Mouse (Mus musculus): ENCODE data around the gene Dmrt3.

The Dmrt3 gene

GRCm38 (mm10) chr19:25622291-25623251 lies 12.5 kb downstream of the Dmrt3 start:
- in situ Hi-C loops (cut with MseI, MboI), result loop anchor here (5.0 to 10.0 kb wide), 2 partner anchors 75 to 148 kb away; no protein-coding TSS in a partner anchor

- in situ Hi-C loops (cut with MseI, MboI), result loop anchor here (5.0 to 10.0 kb wide), 2 partner anchors 81 to 154 kb away; no protein-coding TSS in a partner anchor
Measured at GRCm38 (mm10) chr19:25628490-25628889, 18.4 kb downstream of the Dmrt3 start.

- in situ Hi-C loops (cut with MseI, MboI), result no loop called here
Measured at GRCm38 (mm10) chr19:25635119-25635518, 25.0 kb downstream of the Dmrt3 start.

GRCm38 (mm10) chr19:25635622-25636244 lies 25.6 kb downstream of the Dmrt3 start:
- in situ Hi-C loops (cut with MseI, MboI), result no loop called here

- in situ Hi-C loops (cut with MseI, MboI), result no loop called here
Measured at GRCm38 (mm10) chr19:25638766-25639361, 28.8 kb downstream of the Dmrt3 start.

GRCm38 (mm10) chr19:25641786-25642185 lies 31.7 kb downstream of the Dmrt3 start:
- in situ Hi-C loops (cut with MseI, MboI), result no loop called here

GRCm38 (mm10) chr19:25647136-25647535 lies 37.0 kb downstream of the Dmrt3 start:
- in situ Hi-C loops (cut with MseI, MboI), result no loop called here

GRCm38 (mm10) chr19:25648701-25649100 lies 38.6 kb downstream of the Dmrt3 start:
- in situ Hi-C loops (cut with MseI, MboI), result no loop called here

- in situ Hi-C loops (cut with MseI, MboI), result no loop called here
Measured at GRCm38 (mm10) chr19:25650474-25650873, 40.4 kb downstream of the Dmrt3 start.

GRCm38 (mm10) chr19:25652560-25652959 lies 42.5 kb downstream of the Dmrt3 start:
- in situ Hi-C loops (cut with MseI, MboI), result no loop called here

GRCm38 (mm10) chr19:25654034-25654749 lies 44.1 kb downstream of the Dmrt3 start:
- in situ Hi-C loops (cut with MseI, MboI), result no loop called here

GRCm38 (mm10) chr19:25665486-25666339 lies 55.6 kb downstream of the Dmrt3 start:
- in situ Hi-C loops (cut with MseI, MboI), result no loop called here

GRCm38 (mm10) chr19:25667836-25668235 lies 57.7 kb downstream of the Dmrt3 start:
- in situ Hi-C loops (cut with MseI, MboI), result no loop called here

- in situ Hi-C loops (cut with MseI, MboI), result no loop called here
Measured at GRCm38 (mm10) chr19:25669593-25670248, 59.6 kb downstream of the Dmrt3 start.

GRCm38 (mm10) chr19:25670571-25671285 lies 60.6 kb downstream of the Dmrt3 start:
- in situ Hi-C loops (cut with MseI, MboI), result no loop called here

- in situ Hi-C loops (cut with MseI, MboI), result no loop called here
Measured at GRCm38 (mm10) chr19:25671681-25672080, 61.6 kb downstream of the Dmrt3 start.

- in situ Hi-C loops (cut with MseI, MboI), result no loop called here
Measured at GRCm38 (mm10) chr19:25672101-25672950, 62.2 kb downstream of the Dmrt3 start, which contains the start of gene Dmrt2. TSS of gene Dmrt2 (plus strand) at chr19:25672411.
